Mouse (Mus musculus) layer of hippocampus, postnatal 36 days (tissue): Measurements from ENCODE around the gene Ckmt2. TPM values are rescaled to one million over a fixed set of nuclear protein-coding genes. Genes with fewer than 3 reads are reported as not detected.

Experiments
- DNase-seq, 2 experiments: peaks; one replicate each; pipeline ENCODE4 v3.0.0; 2022
- total RNA-seq, 2 experiments: library from RNA; stranded (reverse); gene quantifications; 2 replicates each; pipeline ENCODE4 v1.2.3; 2021

Ckmt2 gene
- total RNA-seq = under 1 TPM in 1 of 2 experiments, not detected in 1; 0.45 TPM

DNA sequence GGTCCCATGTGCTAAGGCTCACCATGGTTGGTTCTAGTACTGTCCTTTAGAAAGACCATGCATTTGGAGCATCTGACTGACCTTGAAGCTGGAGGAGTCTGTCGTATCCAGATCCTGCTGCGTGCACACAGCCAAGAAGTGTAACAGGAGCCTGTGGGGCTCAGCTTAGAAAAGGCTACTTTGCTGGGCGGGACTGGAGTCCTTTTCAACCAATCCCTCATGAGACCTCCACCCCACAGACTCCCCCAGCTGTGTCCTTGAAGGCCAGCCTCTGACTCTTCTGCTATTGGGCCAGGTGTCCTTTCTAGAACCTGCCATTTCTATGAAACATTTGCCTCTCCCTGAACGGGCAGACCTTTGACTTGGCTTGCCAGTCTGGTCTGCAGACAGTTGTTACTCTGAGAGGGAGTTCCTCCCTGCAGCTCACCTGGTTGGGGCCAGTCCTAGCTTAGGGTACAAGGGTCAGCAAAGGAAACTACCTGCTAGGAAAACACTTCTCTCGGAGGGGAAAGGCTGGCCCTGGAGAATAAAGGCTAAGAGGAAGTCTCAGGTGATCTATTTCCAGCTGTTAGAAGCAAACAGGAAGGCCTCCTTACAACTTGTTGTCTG, at the start of gene Ckmt2:
Gene Ckmt2, minus strand, starts transcription at position 145 of the 609 bp plus-strand sequence.
- DNase-seq = no peak

DNA sequence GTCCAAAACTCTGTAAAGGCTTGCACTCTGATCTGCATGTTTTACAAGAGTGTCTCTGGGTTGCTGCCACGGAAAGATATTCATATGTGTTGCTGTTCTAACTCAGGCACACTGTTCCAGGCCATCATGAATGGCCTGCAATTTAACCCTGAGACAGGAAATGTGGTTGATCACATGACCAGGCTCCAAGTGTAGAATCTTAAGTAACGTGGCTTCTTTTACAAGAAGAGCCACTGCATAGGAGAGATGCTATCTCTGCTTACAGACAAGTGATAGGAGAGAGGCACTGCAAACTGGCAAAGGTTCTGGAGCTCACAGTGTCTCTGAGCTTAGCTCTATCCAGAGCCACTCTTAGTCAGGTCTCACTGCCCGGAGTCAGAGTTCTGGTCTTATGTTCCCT, 44.3 kb upstream of the Ckmt2 start:
- DNase-seq = no peak

DNA sequence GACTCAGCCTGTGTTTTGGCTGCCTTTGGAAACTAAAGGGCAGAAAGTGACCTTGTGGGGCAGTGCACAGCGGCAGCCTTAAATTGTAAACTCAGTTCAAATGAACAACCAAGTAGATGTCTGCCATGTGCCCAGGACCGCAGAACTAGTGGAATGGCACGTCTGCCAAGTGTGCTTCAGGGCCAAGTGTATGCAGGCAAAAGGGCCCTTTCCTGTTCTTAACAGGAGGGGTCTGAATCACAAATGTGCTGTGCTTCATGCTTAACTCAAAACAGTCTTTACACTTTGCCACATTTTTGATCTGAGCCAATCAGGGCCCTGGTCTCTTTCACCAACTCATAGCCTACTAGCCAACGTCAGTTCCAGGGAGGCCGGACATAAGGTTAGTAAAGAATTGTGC, 42.1 kb upstream of the Ckmt2 start:
- DNase-seq = no peak

DNA sequence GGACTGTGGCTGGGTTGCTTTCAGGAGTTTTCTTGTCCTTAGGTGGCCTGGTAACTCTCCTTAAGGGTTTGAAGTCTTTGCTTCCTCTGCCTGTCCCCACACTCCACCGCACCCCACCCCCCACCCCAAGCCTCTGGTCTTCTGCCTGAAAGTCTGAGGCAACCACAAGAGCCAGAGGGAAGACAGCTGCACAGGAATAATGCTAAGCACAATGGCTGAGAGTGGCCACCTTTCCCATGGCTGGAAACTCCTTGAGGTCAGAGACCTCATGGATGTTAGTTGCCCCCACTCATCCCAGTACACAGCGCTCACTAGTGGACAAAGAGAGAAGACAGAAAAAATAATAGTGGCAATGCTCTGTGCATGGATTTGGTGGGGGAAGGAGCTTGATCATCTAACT, 41.1 kb upstream of the Ckmt2 start:
- DNase-seq = no peak

DNA sequence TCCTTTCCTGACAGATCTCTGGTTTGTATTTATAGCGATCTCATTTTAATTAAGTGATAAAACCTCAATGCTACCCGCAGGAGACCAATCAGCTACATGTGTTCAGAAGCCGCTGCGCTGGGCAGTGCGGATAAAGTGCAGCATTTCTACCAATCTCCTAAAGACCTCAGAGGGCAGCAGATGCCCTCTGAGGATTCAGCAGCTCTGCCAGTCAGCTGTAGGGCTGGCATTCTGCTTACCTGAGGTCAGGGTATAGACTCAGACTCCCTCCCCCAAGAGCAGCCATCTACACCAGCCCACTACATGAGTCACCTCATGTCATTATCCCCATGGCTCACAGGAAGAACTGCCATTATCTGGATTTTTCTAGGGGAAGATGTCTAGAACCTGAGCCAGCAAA, 39.6 kb upstream of the Ckmt2 start:
- DNase-seq = no peak

DNA sequence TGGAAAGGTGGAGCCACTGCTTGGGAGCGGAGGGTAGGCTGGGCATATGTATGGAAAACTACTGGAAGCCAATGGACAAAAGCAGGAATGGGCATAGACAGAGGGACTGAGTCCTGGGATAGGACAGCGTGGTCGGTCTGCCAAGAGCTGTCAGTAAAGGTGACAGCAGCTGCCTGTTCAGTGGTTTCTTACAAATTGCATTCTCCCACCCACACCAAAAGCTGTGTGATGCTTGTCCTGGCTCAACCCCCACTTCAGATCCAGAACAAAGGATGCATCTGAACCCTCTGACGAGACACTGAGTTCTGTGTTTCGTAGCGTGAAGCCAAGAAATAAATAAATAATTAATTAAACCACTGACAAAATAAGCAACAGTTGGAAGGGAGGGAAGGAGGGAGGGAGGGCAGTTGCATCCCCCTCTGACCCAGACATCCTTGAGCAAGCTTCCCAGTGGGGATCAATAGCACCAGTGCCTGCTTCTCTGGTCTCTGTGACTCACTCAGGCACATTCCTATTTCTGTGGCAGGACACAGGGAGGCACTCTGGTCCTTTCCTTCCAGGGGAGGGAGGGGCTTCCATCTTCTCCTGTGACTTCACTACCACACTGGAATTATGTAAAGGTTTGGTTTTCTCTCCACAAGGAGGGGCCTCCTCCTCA, 39.0 kb upstream of the Ckmt2 start:
- peak; percentile 60 to 66 for DNase-seq

DNA sequence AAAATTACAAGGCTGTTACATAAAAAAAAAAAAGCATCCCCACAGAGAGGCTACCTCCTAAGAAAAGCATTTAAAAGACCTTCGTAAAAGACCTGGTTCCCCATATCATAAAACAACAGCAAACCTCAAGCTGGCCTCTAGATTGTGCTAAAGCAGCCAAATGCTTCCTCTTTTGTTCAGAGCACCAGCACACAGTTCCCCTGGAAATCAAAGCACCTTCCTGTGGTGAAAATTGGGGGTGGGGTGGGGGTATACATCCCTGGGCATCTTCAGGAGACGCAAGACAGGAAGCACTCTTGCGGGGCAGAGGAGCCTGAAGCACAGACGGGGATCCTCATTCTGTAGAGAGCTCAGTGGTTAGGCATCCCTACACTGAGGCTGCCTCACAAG, 38.5 kb upstream of the Ckmt2 start:
- DNase-seq = no peak

DNA sequence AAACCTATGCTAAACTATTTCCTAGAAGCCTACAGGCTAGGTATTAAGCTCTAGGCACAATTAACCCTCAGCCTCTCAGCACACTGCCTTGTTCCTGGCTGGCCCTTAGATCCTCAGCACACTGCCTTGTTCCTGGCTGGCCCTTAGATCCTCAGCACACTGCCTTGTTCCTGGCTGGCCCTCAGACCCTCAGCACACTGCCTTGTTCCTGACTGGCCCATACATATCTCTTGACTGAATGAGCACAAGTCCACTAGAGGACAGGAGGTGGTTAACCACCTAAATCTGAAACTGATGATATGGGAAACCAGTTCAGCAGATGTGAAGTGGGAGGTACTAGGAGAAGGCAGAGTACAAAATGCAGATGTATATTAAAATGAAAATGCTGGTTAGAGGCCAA, 35.0 kb upstream of the Ckmt2 start:
- no peak for DNase-seq

DNA sequence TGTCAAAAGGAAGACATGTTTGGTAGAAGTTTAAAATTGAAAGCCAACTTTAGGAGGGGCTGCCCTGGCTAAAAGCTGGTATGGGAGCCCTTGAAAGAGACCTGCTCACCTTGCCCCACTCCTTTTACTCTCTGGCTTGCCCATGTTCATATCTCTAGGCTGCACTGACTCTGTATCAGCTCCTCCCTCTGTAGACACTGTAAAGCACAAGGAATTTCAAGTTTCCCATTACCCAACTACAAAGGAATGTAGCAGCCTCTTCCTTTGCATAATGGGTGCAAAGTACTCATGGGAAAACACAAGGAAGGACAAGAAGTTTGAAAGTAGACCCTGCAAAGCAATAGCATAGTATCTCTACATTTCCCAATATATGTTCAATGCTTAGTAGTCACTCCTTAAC, 34.5 kb upstream of the Ckmt2 start:
- no peak for DNase-seq

DNA sequence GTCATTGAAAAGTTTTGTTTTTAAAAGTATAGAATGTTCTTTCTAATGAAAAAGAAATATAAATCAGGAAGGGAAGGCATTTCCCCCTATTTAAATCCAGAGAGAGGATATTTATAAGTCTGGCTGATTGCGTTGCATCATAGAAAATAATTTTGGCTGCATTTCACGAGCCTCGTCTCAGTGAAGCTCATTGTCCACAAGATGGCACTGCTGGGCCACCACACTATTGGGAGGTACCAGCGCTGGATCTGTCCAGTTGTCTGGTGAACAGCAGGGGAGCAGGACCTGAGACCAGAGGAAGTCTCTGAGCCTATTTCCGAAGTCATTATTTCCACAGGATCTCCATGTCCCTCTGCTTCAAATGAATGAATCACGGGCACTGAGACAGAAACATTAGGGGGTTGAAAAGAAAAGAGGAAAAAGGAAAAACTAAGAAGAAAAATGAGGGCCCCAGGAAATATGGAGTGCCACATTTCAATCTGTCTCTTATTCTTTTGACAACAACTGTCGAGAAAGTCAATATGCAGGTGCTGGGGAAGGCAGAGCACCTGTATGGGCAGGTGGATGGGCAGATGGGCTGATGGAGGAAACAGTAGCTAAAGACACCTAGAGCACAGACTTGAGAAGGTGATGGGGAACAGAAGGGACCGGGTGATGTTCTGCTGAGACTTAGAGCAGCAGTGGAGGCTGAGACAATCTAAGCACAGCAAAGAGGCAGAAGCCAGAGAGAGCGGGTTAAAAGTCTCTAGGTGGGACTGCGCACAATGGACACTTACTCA, 31.7 kb upstream of the Ckmt2 start:
- DNase-seq = peak; percentile 73 to 80

DNA sequence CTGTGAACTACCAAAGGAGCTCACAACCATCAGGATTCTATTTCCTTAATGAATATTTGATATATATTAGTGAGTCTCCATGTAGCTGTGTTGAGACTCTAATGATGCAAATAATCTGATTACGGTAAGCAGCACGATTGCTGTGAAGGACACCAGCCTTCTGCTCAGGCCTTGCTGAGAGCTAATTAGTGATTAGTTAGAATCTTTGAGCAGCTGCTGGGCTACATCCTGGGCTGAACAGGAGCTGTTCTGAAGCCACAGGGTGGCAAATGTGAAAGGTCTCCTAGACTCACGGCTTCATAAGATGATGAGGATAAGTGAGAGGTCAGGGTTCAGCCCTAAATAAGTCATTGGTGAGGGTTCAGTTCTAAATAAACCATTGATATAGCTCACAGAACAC, 29.7 kb upstream of the Ckmt2 start:
- DNase-seq = no peak

DNA sequence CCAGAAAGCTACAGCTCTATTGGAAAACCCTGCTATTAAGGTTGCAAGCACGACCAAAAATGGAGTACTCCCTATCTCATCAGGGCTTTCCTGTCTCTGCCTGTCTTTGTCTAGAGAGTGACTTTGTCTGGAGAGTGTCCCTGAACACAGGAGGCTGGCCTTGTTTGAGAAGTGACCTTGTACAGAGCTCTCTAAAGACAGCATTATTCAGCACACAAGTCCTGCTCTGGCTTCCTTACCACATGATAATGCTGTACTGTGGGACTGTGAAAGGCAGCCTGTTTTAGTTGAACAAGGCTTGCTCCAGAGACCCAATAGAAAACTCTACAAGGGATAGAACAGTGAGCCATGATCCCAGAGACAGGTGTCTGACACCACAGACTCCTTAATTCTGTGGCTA, 19.8 kb upstream of the Ckmt2 start:
- no peak for DNase-seq

DNA sequence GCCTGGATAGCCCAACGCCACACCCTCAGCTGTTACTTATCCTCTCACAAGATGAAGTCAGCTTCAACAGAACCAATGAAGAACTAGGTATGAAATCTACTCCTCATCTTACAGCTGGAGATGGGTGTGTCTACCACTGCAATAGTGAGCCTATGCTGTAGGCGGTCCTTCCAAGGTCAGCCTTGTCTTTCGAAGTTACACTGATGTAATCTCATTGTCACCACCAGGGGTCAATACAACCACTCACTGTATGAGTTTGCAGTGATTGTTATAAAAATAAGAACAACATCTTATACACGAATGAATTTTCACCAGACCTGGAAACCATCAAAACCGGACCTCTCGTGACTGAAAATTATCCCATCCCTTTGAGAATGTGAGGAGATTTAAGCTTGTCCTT, 16.4 kb upstream of the Ckmt2 start:
- DNase-seq = no peak

DNA sequence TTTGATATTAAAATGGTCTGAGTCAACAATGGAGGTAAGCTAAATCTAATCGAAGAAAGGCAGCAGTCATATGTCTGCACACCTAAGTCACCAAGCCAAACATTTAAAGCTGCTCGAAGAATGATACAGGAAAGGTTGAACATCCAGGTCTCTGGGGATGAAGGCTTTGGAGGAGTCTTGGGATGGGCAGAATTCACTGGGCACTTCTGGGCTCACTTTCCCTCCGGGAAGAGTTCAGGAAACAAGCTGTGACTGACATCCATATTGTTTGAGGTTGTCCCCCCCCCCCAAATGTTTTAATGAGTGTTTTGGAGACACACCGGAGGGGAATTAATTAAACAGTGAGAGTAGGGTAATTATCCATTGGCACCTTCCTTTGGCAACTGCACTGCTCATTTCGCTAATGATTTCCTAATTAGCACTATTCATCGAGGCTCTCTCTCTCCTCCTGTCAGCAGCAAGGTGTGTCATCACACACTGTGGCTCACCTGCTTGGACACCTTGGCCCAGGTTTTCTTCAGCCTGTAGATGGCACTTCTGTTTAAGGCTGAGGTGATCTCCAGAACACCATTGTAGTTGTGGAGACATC, 13.4 kb upstream of the Ckmt2 start:
- DNase-seq = no peak

DNA sequence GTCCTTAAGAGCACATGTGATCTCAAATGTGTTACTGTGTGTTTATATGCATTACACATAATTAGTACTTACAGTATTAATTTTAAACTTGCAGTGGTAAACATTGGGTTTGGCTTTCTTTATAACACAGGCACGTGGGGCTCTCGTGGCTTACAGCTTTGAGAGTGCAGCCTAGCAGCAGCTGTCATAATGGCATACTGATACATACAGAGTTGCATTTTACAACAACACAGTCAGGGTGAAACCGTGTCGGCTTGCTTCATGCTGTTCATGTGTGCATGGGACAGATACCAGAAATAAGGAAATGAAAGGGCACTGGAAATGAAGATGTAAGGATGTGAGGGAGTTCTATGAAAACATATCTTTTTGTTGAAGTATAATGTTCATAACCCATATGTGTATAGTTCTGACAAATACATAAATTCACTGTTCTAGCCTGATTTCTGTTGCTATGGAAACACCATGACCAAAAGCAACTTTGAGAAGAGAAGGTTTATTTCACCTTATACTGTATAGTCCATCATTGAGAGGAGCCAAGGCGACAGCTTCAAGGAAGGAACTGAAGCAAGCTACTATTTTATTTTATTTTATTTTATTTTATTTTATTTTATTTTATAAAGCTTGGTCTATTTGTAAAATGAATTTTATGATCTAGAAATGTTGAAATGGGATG, 8.2 kb upstream of the Ckmt2 start:
- DNase-seq = no peak

DNA sequence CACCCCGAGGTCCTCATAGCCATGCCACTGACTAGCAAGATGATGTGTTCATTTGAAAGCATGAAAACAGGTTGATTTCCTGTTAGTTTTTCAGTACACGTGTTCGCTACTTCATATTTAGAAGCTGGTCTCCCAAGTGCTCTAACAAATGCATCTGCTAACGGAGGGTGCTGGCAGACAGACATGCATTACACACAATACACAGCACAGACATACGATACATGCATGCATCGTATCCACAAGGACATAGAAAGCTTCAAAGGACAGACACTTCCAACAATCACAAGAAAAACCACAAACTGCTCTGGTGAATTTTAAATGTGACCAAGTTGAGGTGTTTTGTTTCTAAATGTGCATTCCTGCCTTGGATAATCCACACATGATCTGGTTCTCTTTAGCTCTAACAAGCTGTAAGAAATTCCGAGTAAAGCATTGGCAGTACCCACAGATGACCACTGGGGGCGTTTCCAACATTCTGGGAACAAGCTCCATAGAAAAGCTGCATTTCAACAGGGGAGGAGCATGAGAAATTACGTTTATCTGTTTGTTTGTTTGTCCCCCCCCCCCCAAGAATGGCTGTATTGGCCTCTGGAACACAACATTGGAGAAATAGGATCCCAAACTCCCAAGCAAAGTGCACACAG, 5.3 kb upstream of the Ckmt2 start:
- DNase-seq = peak; percentile 42 to 46

DNA sequence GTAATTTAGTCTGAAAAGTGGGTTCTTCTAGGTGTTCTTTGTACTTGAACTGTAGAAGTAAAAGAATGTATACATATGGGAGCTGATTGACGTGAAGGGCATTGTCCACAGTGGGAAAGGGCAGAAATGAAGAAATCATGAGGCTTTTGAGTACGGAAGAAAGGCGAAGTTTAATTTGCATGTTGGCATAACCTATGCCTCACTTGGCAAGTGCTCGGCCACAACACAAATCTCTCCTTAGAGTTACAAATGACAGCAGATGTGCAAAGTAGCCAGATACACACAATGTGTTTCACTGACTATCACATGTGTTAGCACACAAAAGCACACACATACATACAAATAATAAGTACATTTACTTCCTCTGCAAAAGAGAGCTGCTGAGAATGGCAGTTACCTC, 3.6 kb upstream of the Ckmt2 start:
- DNase-seq = no peak

DNA sequence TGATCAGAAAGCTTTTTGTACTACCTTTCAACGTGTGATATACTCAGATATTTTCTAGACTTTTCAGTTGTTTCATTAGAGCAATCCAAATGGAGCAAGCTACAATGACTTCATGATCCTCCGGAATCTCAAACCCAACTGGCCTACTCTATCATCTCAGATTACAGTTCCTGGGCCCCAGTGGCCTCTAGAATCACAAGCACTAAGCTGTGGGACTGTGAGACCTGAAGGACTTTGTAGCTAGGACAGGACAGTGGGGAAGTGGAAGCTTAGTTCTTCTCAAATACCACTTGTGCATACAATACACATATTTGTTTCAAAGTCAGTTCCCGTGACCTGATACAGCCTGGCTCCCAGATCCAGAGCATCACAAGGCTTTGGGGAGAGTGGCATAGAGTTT, 1.3 kb upstream of the Ckmt2 start:
- DNase-seq = no peak

DNA sequence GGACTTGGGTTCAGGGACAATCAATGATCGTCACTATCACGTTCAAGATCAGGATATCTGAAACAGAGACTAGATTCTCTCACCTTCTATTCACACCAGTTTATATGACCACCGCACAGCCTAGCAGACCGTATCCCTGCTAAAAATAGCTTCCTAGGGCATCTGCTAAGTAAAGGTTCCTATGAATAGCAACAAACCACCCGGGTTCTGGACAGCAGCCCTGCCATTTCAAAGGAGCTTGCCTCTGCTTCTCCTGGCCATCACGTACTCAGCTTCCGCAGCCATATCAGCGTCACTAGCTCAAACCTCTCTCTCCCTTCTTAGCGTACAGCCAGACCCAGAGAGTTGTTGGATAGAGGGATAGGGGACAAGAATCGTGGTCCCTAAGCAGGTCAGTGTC, 665 bp upstream of the Ckmt2 start:
- no peak for DNase-seq

DNA sequence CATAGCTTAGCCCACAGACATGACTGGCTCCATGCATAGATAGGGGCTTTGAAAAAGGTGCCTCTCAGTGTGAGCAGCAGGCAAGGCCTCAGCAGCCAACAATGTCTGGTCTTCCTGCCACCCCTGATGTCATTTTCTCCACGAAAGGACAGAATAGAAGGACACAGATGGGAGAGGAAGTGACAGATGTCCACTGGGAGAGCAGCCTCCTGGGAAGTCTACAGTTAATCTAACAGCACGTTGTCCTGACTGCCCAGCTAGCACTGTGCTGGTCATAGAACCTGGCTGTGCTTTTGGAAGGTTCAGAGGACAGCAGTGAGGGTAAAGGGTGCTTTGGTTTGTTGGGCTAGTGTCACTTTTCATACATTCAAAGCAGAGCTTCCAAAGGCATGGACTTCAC, 1.1 kb downstream of the Ckmt2 start:
- DNase-seq = no peak

DNA sequence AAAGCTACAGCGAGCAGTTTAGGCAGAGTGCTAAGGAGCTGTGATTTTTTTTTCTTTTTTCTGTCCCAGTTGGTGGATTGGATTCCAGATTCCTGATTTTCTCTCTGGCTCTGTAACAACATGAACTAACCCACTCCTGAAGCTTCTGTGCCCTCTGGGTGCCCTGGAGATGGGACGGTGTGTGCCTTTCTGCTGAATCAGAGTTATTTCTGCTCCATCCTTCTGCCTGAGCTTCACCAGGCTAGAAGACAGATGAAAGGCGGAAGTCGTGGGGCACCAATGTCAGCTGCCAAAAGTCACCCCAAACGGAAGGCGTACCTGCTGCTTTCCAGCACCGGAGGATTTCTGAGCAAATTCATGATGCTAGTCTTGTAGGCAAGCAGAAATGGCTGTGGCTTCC, 2.1 kb downstream of the Ckmt2 start:
- DNase-seq = no peak

DNA sequence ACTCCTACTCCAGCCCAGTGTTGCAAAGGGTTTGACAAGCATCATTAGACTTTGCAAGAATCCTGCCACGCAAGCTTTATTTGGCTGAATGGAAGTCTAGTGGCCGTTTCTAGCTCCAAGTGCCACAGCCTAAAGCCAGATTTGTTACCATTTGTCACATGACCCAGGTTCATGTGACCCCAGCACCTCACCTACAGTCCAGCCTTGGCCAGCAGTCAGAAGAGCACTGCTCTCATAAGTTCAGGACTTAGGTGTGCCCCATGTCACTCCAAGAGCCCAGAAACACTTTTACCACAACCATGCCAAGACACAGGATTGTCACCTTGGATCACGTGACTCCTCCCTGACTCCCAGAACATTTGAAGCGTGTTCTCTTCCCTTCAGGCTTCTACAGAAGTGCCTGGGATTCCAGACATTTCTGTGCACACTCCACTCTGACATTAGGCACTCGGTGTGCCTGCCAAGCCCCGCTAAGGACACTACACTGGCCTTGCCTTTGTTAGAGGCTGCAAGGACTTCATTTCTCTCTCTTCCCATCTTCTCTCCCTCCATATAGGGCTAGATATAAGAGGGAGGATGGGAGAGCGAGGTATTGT, 2.9 kb downstream of the Ckmt2 start:
- no peak for DNase-seq
